Mouse (Mus musculus) kidney, adult 2 months (tissue): ENCODE measurements at regions not wholly inside any gene's neighbourhood (a gene's known extent, or its start where the extent isn't known, plus 50 kb on each side); places are given as distances from the start of the nearest gene placed in this dataset.

Experiments
- CTCF ChIP-seq: fragments of 200-500 bp; conservative IDR thresholded peaks from 2 replicates; pipeline ENCODE4 v1.5.1; 2011; ENCODE audit warnings: low read depth, mild to moderate bottlenecking, control low read depth, low read length, moderate library complexity, mixed read lengths; ENCODE audit not compliant: insufficient read depth, insufficient read length
- POLR2A ChIP-seq: fragments of 200-500 bp; IDR thresholded peaks from one replicate; pipeline ENCODE4 v1.6.1; 2011; ENCODE audit warnings: low read depth, low read length, control low read depth

- no peak for TF ChIP-seq CTCF
- TF ChIP-seq POLR2A: no peak
Measured at GRCm38 (mm10) chr6:143454695-143455218, 287.7 kb downstream of the Etnk1 start.
